Mouse (Mus musculus) liver, embryonic 14.5 days (tissue): ENCODE measurements around the gene Myocd. TPM values are rescaled to one million over a fixed set of nuclear protein-coding genes. Genes with fewer than 3 reads are reported as not detected.
A peak's percentile ranks its signal among the peaks of the same experiment; 100 is the strongest.

Source experiments
- ATAC-seq: fragments of 200-750 bp; cut with Nextera tagmentation; 2 replicates; pipeline ENCODE4 v1.8.0; 2017; ENCODE audit warnings: moderate number of reproducible peaks, mild to moderate bottlenecking, moderate library complexity; ENCODE audit not compliant: insufficient read depth
- DNase-seq, 3 experiments: peaks; one replicate each; pipeline ENCODE4 v3.0.0-alpha.2; 2012 to 2013; ENCODE audit warnings: low read depth in 3 of 3, low spot score in 3 of 3
- H3K27ac ChIP-seq: fragments of 300-500 bp; sonication (generic); 2 replicates; pipeline ENCODE4 v1.5.1; 2014; ENCODE audit warnings: moderate library complexity, mild to moderate bottlenecking, control low read depth, inconsistent platforms
- H3K27me3 ChIP-seq: fragments of 300-500 bp; sonication (generic); 2 replicates; pipeline ENCODE4 v1.6.1; 2014; ENCODE audit warnings: mild to moderate bottlenecking, low read length, moderate library complexity; ENCODE audit not compliant: control insufficient read depth, insufficient read depth
- H3K36me3 ChIP-seq: fragments of 300-500 bp; sonication (generic); replicated peaks from 2 replicates; pipeline ENCODE4 v1.6.1; 2014; ENCODE audit warnings: low read depth; ENCODE audit not compliant: control insufficient read depth, insufficient read depth
- H3K4me1 ChIP-seq, 2 experiments: fragments of 200-500 bp in 1 of 2; fragments of 300-500 bp in 1 of 2; sonication (generic) in 1 of 2; replicated peaks; 2 replicates each; pipeline ENCODE4 v1.6.1; 2012 to 2014; ENCODE audit warnings: antibody characterized with exemption in 1 of 2, inconsistent platforms in 1 of 2, low read length in 1 of 2; ENCODE audit not compliant: control insufficient read depth in 2 of 2, insufficient read depth in 2 of 2
- H3K4me2 ChIP-seq: fragments of 300-500 bp; sonication (generic); 2 replicates; pipeline ENCODE4 v1.6.1; 2014; ENCODE audit warnings: low read depth, mild to moderate bottlenecking, control low read depth, moderate library complexity
- H3K4me3 ChIP-seq, 2 experiments: fragments of 200-500 bp in 1 of 2; fragments of 300-500 bp in 1 of 2; sonication (generic) in 1 of 2; 2 replicates each; pipeline ENCODE4 v1.5.1; 2012 to 2014; ENCODE audit warnings: low read depth in 2 of 2, low read length in 2 of 2, mild to moderate bottlenecking in 2 of 2, control low read depth in 1 of 2, inconsistent platforms in 1 of 2, moderate library complexity in 1 of 2; ENCODE audit not compliant: insufficient read depth in 1 of 2
- H3K9ac ChIP-seq: fragments of 300-500 bp; sonication (generic); replicated peaks from 2 replicates; pipeline ENCODE4 v1.6.1; 2014; ENCODE audit warnings: mild to moderate bottlenecking, control low read depth, moderate library complexity
- H3K9me3 ChIP-seq: fragments of 300-500 bp; sonication (generic); 2 replicates; pipeline ENCODE4 v1.6.1; 2016; ENCODE audit warnings: low read length, mixed read lengths; ENCODE audit not compliant: control insufficient read depth
- CTCF ChIP-seq: IDR thresholded peaks from 2 replicates; pipeline ENCODE4 v1.5.1; 2016; ENCODE audit warnings: antibody characterized with exemption, low read depth, control low read depth
- EP300 ChIP-seq: IDR thresholded peaks from 2 replicates; pipeline ENCODE4 v1.6.1; 2016; ENCODE audit warnings: antibody characterized with exemption, low read depth
- WGBS: fragments of 180-500 bp; shearing (Covaris S2); extraction: QIAGEN DNeasy Blood & Tissue Kit; methylation state at CpG from one replicate; pipeline ENCODE4 v1.1.7; 2014; ENCODE audit not compliant: insufficient replicate concordance; 5-methylcytosine and 5-hydroxymethylcytosine counted together
- polyA plus RNA-seq, 2 experiments: library from polyadenylated mRNA; depleted of rRNA in 1 of 2; stranded (reverse) in 1 of 2; unstranded in 1 of 2; fragments of >200 nt; fragmentation: Nextera tagmentation in 1 of 2; extraction: Ambion mirVana in 1 of 2; gene quantifications; 2 replicates each; pipeline versions ENCODE4 v1.2.1 to v1.2.3; 2012 to 2014

Gene Myocd
- polyA plus RNA-seq, 2 experiments = 0.04 to 0.11 TPM

- TF ChIP-seq CTCF = no peak
- whole genome bisulfite sequencing = 64% methylated on average over 4 of the region's 4 CpGs
- DNase-seq = no peak
Measured at GRCm38 (mm10) chr11:65231771-65232170, 38.0 kb downstream of the Myocd start.

GRCm38 (mm10) chr11:65226766-65227165 lies 43.0 kb downstream of the Myocd start:
- Histone ChIP-seq H3K27me3 (no peaks in the 10 kb centered on the region), H3K36me3 (no peaks in the 10 kb centered on the region), H3K27ac (no peak overlapping the region), H3K4me1 (no peaks in the 10 kb centered on the region), H3K9ac (no peak overlapping the region), H3K4me3 (no peak overlapping the region), H3K9me3 (no peaks in the 10 kb centered on the region), H3K4me2 (no peak overlapping the region)
- TF ChIP-seq CTCF = no peak
- TF ChIP-seq EP300 = no peak
- DNase-seq (no peak), ATAC-seq (no peak)
- WGBS = 51% methylated on average over 10 of the region's 10 CpGs

More at GRCm38 (mm10) chr11:65231771-65232170, 38.0 kb downstream of the Myocd start:
- Histone ChIP-seq H3K27me3 (no peaks in the 10 kb centered on the region), H3K9ac (no peak overlapping the region), H3K4me2 (no peak overlapping the region), H3K27ac (no peak overlapping the region), H3K36me3 (no peaks in the 10 kb centered on the region), H3K4me1 (no peaks in the 10 kb centered on the region), H3K4me3 (no peak overlapping the region), H3K9me3 (no peaks in the 10 kb centered on the region)
- no peak for ATAC-seq

- H3K9me3 ChIP-seq = no peaks in the 10 kb centered on the region
- no peak overlapping the region for H3K9ac ChIP-seq
- DNase-seq = peak in 1 of 3 experiments; percentile 1
- WGBS = 61% methylated on average over 9 of the region's 9 CpGs
- ATAC-seq = no peak
- no peak overlapping the region for H3K4me3 ChIP-seq
- H3K4me2 ChIP-seq = no peak overlapping the region
- H3K36me3 ChIP-seq = no peaks in the 10 kb centered on the region
- TF ChIP-seq CTCF (no peak), EP300 (no peak)
- no peak overlapping the region for H3K27ac ChIP-seq
- H3K4me1 ChIP-seq = no peaks in the 10 kb centered on the region
- no peaks in the 10 kb centered on the region for H3K27me3 ChIP-seq
Measured at GRCm38 (mm10) chr11:65214954-65215629, 54.7 kb downstream of the Myocd start.

GRCm38 (mm10) chr11:65213806-65214205 lies 56.0 kb downstream of the Myocd start:
- Histone ChIP-seq H3K4me3 (no peak overlapping the region), H3K9ac (no peak overlapping the region), H3K4me2 (no peak overlapping the region), H3K4me1 (no peaks in the 10 kb centered on the region), H3K36me3 (no peaks in the 10 kb centered on the region), H3K27ac (no peak overlapping the region), H3K27me3 (no peaks in the 10 kb centered on the region), H3K9me3 (no peaks in the 10 kb centered on the region)
- no peak for DNase-seq
- 31% methylated on average over 2 of the region's 2 CpGs for WGBS
- TF ChIP-seq EP300 = no peak
- no peak for TF ChIP-seq CTCF
- no peak for ATAC-seq

GRCm38 (mm10) chr11:65211701-65212100 lies 58.1 kb downstream of the Myocd start:
- TF ChIP-seq CTCF (no peak), EP300 (no peak)
- DNase-seq (no peak), ATAC-seq (no peak)
- no peaks in the 10 kb centered on the region for H3K27me3 ChIP-seq
- no peak overlapping the region for H3K9ac ChIP-seq
- H3K36me3 ChIP-seq = no peaks in the 10 kb centered on the region
- H3K9me3 ChIP-seq = no peaks in the 10 kb centered on the region
- no peak overlapping the region for H3K4me3 ChIP-seq
- H3K4me2 ChIP-seq = no peak overlapping the region
- H3K4me1 ChIP-seq = no peaks in the 10 kb centered on the region
- H3K27ac ChIP-seq = no peak overlapping the region
- 52% methylated on average over 6 of the region's 6 CpGs for WGBS
